Mouse (Mus musculus): ENCODE measurements at regions not wholly inside any gene's neighbourhood (a gene's known extent, or its start where the extent isn't known, plus 50 kb on each side); places are given as distances from the start of the nearest gene placed in this dataset.

DNA sequence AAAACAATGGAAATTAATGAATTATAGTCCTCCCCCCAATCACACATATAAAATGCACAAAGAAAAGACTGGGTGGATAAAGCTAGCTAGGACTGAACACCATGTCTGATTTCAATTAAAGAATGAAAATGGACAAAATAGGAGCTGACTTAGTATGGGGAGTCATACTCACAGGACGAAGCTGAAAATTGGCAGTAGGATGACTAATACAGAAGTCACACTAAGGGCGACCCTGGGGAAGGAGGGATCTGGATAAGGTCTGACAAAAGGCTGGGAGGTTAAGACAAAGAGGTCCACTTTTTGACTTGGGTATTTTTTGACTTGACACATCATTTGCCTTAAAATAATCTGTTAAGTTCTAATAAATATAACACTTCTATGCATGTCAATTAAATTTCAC, 170.2 kb upstream of the Rfx3 start:
- H3K4me3 ChIP-seq (replicated peaks; ENCODE audit: low read length) = no peak overlapping the region
- 84% methylated on average over 2 of the region's 2 CpGs for WGBS
- DNase-seq (ENCODE audit: low spot score) = no peak

DNA sequence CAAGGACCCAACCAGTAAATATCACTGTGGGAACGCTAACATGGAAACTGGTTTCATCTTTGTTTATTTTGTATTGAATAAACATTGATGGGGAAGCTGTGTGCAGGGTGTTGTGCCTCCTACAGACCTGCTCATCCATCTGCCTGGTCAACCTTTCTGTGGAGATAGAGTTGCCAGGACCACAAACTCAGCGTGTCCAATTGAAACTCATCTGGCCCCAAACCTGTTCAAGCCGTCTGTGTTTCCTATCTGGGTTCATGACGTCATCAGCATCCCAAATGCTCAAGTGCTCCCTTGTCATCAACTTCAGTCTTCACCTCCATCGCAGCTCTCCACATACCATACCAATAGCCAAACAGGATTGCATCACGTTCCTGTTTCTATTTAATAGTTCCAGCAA, 167.1 kb upstream of the Rfx3 start:
- Histone ChIP-seq H3K4me1 (replicated peaks; ENCODE audit: control insufficient read depth, insufficient read depth, low read length) (no peaks in the 10 kb centered on the region), H3K4me3 (replicated peaks; ENCODE audit: low read length) (no peak overlapping the region), H3K27ac (no peak overlapping the region), H3K36me3 (replicated peaks; ENCODE audit: control insufficient read depth, insufficient read depth) (no peaks in the 10 kb centered on the region), H3K27me3 (ENCODE audit: control insufficient read depth, insufficient read depth, low read length) (no peaks in the 10 kb centered on the region), H3K9me3 (ENCODE audit: control insufficient read depth, low read length) (peaks cover 4% of the 10 kb centered on the region; the same call in 1 of the 2 replicates), H3K4me2 (replicated peaks) (no peak overlapping the region), H3K9ac (no peak overlapping the region)
- ATAC-seq (ENCODE audit: low FRiP score) (no peak), DNase-seq (ENCODE audit: low spot score) (no peak)
- WGBS = 93% methylated on average over 6 of the region's 6 CpGs

More for the DNA sequence above, 170.2 kb upstream of the Rfx3 start:
- H3K4me2 ChIP-seq (replicated peaks) = no peak overlapping the region
- no peaks in the 10 kb centered on the region for H3K36me3 ChIP-seq (replicated peaks; ENCODE audit: control insufficient read depth, insufficient read depth)
- no peaks in the 10 kb centered on the region for H3K4me1 ChIP-seq (replicated peaks; ENCODE audit: control insufficient read depth, insufficient read depth, low read length)
- peaks cover 4% of the 10 kb centered on the region; the same call in 1 of the 2 replicates for H3K9me3 ChIP-seq (ENCODE audit: control insufficient read depth, low read length)
- H3K27me3 ChIP-seq (ENCODE audit: control insufficient read depth, insufficient read depth, low read length) = no peaks in the 10 kb centered on the region
- H3K27ac ChIP-seq = no peak overlapping the region
- no peak overlapping the region for H3K9ac ChIP-seq
- no peak for ATAC-seq (ENCODE audit: low FRiP score)

DNA sequence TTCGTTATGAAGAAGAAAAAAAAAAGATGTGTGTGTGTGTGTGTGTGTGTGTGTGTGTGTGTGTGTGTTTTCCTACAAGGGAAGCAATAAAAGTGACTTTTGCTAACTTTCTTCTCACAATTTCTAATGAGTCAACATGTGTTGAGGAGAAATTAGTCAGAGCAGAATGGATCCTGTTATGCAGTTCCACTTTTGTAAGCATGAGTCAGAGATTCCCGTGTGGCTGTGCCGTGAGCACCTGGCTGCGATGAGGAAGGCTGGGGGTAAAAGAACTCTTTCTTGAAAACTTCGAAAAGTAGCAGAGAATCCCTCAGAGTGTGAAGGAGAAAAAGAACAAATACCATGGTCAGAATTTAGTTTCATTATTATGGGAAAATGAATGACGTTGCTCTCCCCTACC, 165.9 kb upstream of the Rfx3 start:
- Histone ChIP-seq H3K36me3 (replicated peaks; ENCODE audit: control insufficient read depth, insufficient read depth) (no peaks in the 10 kb centered on the region), H3K4me2 (replicated peaks) (no peak overlapping the region), H3K4me3 (replicated peaks; ENCODE audit: low read length) (no peak overlapping the region), H3K4me1 (replicated peaks; ENCODE audit: control insufficient read depth, insufficient read depth, low read length) (no peaks in the 10 kb centered on the region), H3K9ac (no peak overlapping the region), H3K9me3 (ENCODE audit: control insufficient read depth, low read length) (peaks cover 4% of the 10 kb centered on the region; the same call in 1 of the 2 replicates), H3K27ac (no peak overlapping the region), H3K27me3 (ENCODE audit: control insufficient read depth, insufficient read depth, low read length) (no peaks in the 10 kb centered on the region)
- DNase-seq (ENCODE audit: low spot score) = no peak
- WGBS = 87% methylated on average over 6 of the region's 6 CpGs
- ATAC-seq (ENCODE audit: low FRiP score) = no peak

GRCm38 (mm10) chr19:28171836-28172534, 161.0 kb upstream of the Rfx3 start:
- Histone ChIP-seq H3K4me2 (replicated peaks) (no peak overlapping the region), H3K27ac (no peak overlapping the region), H3K4me3 (replicated peaks; ENCODE audit: low read length) (no peak overlapping the region), H3K9ac (no peak overlapping the region), H3K4me1 (replicated peaks; ENCODE audit: control insufficient read depth, insufficient read depth, low read length) (no peaks in the 10 kb centered on the region), H3K36me3 (replicated peaks; ENCODE audit: control insufficient read depth, insufficient read depth) (no peaks in the 10 kb centered on the region), H3K9me3 (ENCODE audit: control insufficient read depth, low read length) (no peaks in the 10 kb centered on the region), H3K27me3 (ENCODE audit: control insufficient read depth, insufficient read depth, low read length) (no peaks in the 10 kb centered on the region)
- DNase-seq (ENCODE audit: low spot score) (no peak), ATAC-seq (ENCODE audit: low FRiP score) (no peak)
- WGBS = 87% methylated on average over 11 of the region's 11 CpGs

- WGBS = 85% methylated on average over 12 of the region's 12 CpGs
- ATAC-seq (ENCODE audit: low FRiP score) (no peak), DNase-seq (ENCODE audit: low spot score) (no peak)
- no peak overlapping the region for H3K4me2 ChIP-seq (replicated peaks)
- no peak overlapping the region for H3K4me3 ChIP-seq (replicated peaks; ENCODE audit: low read length)
- H3K36me3 ChIP-seq (replicated peaks; ENCODE audit: control insufficient read depth, insufficient read depth) = no peaks in the 10 kb centered on the region
- H3K9ac ChIP-seq = no peak overlapping the region
- no peaks in the 10 kb centered on the region for H3K9me3 ChIP-seq (ENCODE audit: control insufficient read depth, low read length)
- H3K4me1 ChIP-seq (replicated peaks; ENCODE audit: control insufficient read depth, insufficient read depth, low read length) = no peaks in the 10 kb centered on the region
- no peak overlapping the region for H3K27ac ChIP-seq
- H3K27me3 ChIP-seq (ENCODE audit: control insufficient read depth, insufficient read depth, low read length) = no peaks in the 10 kb centered on the region
Observed at GRCm38 (mm10) chr19:28167451-28168165, 156.6 kb upstream of the Rfx3 start.

GRCm38 (mm10) chr19:28166626-28167025, 155.7 kb upstream of the Rfx3 start:
- DNase-seq (ENCODE audit: low spot score) (no peak), ATAC-seq (ENCODE audit: low FRiP score) (no peak)
- Histone ChIP-seq H3K9me3 (ENCODE audit: control insufficient read depth, low read length) (no peaks in the 10 kb centered on the region), H3K9ac (no peak overlapping the region), H3K36me3 (replicated peaks; ENCODE audit: control insufficient read depth, insufficient read depth) (no peaks in the 10 kb centered on the region), H3K4me2 (replicated peaks) (no peak overlapping the region), H3K27me3 (ENCODE audit: control insufficient read depth, insufficient read depth, low read length) (no peaks in the 10 kb centered on the region), H3K4me1 (replicated peaks; ENCODE audit: control insufficient read depth, insufficient read depth, low read length) (no peaks in the 10 kb centered on the region), H3K27ac (no peak overlapping the region), H3K4me3 (replicated peaks; ENCODE audit: low read length) (no peak overlapping the region)
- 91% methylated on average over 7 of the region's 7 CpGs for WGBS

DNA sequence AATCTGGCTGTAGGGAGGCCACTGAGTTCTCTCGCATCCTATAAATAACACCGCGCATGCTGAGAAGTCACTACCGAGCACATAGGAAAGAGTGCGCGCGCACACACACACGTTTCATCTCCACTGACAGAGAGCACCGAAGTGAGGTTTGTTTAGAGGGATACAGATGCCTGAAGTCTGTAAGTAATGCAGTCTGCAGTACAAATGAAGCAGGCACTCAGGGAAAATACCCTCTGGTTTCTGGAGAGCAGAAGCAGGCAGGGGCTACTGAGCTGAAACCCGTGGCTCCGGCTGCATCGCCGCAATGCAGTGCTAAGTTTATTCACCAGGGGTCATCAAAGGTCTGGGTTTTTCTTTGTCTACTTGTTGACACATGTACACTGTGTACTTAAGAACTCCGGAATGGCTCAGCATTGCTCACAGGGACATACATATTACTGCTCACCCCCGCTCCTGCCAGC, 155.0 kb upstream of the Rfx3 start:
- ATAC-seq (ENCODE audit: low FRiP score) (peak; percentile 84), DNase-seq (ENCODE audit: low spot score) (peak; percentile 85)
- Histone ChIP-seq H3K4me2 (replicated peaks) (peak overlapping the region; percentile 11), H3K36me3 (replicated peaks; ENCODE audit: control insufficient read depth, insufficient read depth) (no peaks in the 10 kb centered on the region), H3K4me1 (replicated peaks; ENCODE audit: control insufficient read depth, insufficient read depth, low read length) (no peaks in the 10 kb centered on the region), H3K9me3 (ENCODE audit: control insufficient read depth, low read length) (no peaks in the 10 kb centered on the region), H3K4me3 (replicated peaks; ENCODE audit: low read length) (no peak overlapping the region), H3K9ac (no peak overlapping the region), H3K27me3 (ENCODE audit: control insufficient read depth, insufficient read depth, low read length) (no peaks in the 10 kb centered on the region), H3K27ac (no peak overlapping the region)
- 40% methylated on average over 15 of the region's 15 CpGs for WGBS

GRCm38 (mm10) chr19:28163195-28163594, 152.2 kb upstream of the Rfx3 start:
- no peak overlapping the region for H3K4me2 ChIP-seq (replicated peaks)
- H3K27ac ChIP-seq = no peak overlapping the region
- no peaks in the 10 kb centered on the region for H3K36me3 ChIP-seq (replicated peaks; ENCODE audit: control insufficient read depth, insufficient read depth)
- H3K9ac ChIP-seq = no peak overlapping the region
- H3K9me3 ChIP-seq (ENCODE audit: control insufficient read depth, low read length) = no peaks in the 10 kb centered on the region
- H3K27me3 ChIP-seq (ENCODE audit: control insufficient read depth, insufficient read depth, low read length) = no peaks in the 10 kb centered on the region
- 82% methylated on average over 6 of the region's 6 CpGs for WGBS
- no peak for ATAC-seq (ENCODE audit: low FRiP score)
- no peaks in the 10 kb centered on the region for H3K4me1 ChIP-seq (replicated peaks; ENCODE audit: control insufficient read depth, insufficient read depth, low read length)
- DNase-seq (ENCODE audit: low spot score) = no peak
- no peak overlapping the region for H3K4me3 ChIP-seq (replicated peaks; ENCODE audit: low read length)

DNA sequence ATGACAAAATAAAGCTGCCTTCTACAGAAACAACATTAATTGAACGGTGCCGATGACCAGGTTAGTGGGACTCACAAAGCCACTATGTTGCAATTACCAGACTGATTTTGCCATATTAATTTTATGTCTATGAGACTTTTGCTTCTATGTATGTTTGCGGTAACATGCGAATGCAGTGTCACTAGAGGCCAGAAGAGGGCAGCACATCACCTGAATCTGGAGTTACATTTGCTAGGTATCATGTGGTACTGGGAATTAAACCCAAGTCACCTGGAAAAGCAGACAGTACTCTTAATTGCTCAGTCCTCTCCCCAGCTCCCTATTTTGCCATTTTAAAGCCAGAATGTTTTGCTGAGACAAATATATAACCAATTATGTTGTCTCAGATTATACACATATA, 149.6 kb upstream of the Rfx3 start:
- Histone ChIP-seq H3K27me3 (ENCODE audit: control insufficient read depth, insufficient read depth, low read length) (no peaks in the 10 kb centered on the region), H3K4me2 (replicated peaks) (no peak overlapping the region), H3K36me3 (replicated peaks; ENCODE audit: control insufficient read depth, insufficient read depth) (no peaks in the 10 kb centered on the region), H3K9ac (no peak overlapping the region), H3K4me1 (replicated peaks; ENCODE audit: control insufficient read depth, insufficient read depth, low read length) (no peaks in the 10 kb centered on the region), H3K4me3 (replicated peaks; ENCODE audit: low read length) (no peak overlapping the region), H3K27ac (no peak overlapping the region), H3K9me3 (ENCODE audit: control insufficient read depth, low read length) (no peaks in the 10 kb centered on the region)
- DNase-seq (ENCODE audit: low spot score) = no peak
- WGBS = 80% methylated on average over 4 of the region's 4 CpGs
- ATAC-seq (ENCODE audit: low FRiP score) = no peak

Measured in hindbrain, embryonic 14.5 days (tissue).